Mouse (Mus musculus): ENCODE results near the gene Gm45208.

Gm45208 gene

GRCm38 (mm10) chrX:7728215-7728921 lies 6.3 kb downstream of the Gm45208 start, which contains the start of gene Praf2:
TSS of gene Praf2 (plus strand) at chrX:7728439.
- DNase-seq = peak; percentile 83

- DNase-seq = no peak
These were observed 6.8 kb downstream of the Gm45208 start for GRCm38 (mm10) chrX:7728922-7729265.

GRCm38 (mm10) chrX:7733571-7734156 lies 11.6 kb downstream of the Gm45208 start:
- peak; percentile 85 for DNase-seq

DNA sequence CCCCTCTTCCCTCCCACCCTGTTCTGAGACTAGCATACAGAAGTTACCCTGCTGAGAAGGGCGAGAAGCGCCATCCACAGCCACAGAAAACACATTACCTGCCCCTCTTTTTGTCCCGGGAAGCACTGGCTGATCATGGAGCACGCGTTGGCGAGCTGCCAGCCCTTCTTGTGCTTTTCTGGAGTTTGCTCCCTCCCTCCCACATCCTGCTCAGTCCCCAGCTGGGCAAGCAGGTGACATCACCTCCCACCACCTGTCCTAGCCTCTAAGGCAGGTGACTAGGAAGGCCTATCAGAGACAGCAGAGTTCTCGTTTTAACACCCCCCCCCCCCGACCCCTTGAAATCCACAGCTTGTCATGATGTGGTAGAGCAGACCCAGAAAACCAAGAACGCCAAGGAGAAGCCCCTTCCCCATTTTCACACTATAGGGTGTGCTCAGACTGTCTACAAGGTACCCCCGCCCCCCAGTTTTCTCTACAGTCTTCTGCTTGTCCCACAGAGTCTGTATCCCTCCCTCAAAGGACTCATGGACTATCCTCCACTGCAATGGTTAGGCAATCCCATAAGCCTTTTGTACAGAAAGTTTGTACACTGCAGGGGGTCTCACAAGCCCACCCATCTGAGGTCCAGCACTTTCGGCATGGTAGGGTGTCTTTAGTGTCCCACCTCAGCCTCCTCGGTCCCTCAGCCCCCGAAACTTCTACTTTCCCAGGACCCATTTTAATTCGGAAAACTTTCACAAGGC lies 17.5 kb downstream of the Gm45208 start:
- peak; percentile 84 for DNase-seq

DNA sequence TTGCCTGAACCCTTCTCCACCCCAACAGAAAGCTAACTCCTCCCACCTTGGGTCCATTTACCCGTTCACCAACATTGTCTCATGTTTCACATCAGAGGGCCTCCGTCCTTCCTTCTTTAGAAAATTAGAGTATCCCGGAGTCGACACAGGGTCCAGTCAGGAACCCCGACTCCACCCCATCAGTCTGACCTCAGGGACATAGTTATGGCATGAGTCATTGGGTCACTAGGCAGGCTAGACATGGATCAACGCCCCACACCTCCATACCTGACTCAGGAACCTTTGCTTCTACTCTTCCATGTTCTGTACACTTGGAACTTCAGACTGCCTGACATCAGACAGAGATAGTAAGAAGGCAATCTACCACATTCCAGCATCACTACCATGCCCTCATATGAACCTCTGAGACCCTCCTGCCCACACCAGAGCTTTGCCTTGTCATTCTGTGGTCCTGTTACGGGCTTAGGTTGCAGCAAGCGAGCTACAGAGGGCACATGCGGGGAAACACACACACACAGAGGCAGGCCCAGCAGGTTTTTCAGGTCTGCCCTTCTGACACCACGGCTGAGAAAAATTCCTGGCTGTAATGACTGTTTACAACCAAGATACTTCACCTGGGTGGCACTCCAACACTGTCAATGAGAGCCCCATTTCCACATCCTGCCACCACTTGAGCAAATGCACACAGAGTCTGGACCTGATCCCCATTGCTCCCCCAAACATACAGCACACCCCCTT lies 18.2 kb downstream of the Gm45208 start:
- peak; percentile 38 for DNase-seq

- DNase-seq = no peak
These were observed 19.1 kb downstream of the Gm45208 start for GRCm38 (mm10) chrX:7741103-7741502.

- DNase-seq = no peak
These were observed 21.4 kb downstream of the Gm45208 start for GRCm38 (mm10) chrX:7743470-7743869.

DNA sequence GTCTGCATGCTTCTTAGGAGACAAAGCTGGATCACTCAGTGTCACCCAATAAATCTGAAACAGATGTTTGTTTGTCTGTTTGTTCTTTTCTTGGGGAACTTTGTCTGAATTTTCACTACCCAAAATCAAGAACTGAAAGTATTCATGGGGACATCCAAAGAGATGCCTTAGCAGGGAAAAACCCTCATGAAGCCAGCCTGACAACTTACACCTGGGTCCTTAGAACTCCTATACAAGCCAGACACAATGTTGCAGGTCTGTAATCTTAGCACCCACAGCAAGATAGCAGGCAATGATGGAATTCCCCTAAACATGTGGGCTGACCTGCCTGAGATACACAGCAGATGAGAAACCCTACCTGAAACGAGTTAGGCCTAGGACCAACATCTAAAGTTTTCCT lies 22.9 kb downstream of the Gm45208 start:
- no peak for DNase-seq

DNA sequence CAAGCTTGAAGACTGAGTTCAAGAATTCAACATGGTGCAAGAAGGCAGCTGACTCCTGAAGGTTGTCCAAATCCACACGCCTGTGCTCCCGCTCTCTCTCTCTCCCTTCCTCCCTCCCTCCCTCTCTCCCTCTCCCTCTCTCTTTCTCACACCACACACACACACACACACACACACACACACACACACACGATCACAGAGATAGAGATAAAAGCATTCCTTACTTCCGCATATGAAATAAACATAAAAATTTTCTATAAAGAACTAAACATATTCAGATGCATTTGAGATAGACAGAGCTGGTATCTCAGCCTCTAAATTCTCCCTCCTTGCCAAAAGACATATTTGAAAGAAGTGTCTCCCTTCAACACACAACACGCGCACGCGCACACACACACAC lies 23.4 kb downstream of the Gm45208 start:
- DNase-seq = no peak

DNA sequence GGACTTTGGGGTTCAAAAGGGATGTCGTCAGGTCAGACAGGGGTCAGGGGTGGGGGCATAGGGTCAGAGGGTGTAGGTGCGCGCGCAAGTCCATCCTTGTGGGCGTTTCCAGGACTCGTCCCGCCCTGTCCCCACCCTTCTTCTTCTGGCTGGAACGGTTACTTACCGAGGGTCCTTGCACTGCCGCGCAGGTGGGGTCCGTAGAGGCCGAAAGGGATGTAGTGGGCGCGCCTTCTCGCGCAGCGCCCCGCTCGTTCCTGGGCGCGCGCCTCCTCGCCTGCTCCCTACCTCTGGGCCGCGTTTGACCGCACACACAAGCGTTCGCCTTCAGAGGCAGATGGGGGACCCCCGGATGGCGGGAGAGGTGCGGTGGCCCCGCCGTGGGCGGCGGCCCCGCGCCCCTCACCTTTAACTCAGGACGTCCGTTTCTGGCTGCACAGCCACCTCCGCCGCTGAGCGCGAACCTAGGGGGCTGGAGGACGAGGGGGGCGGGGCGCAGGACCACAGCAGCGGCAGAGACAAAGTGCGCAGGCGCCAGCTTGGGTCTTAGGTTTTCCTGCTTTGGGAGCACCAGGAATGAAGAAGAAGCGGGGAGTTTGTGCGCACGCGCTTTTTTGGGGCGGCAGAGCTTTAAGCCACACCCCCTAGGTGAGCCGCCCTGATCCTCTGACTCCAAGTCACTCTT lies 28.5 kb downstream of the Gm45208 start, which contains the start of gene Ccdc120:
TSS of gene Ccdc120 (minus strand) at position 474 of the 685 bp plus-strand sequence.
- peak; percentile 88 for DNase-seq

DNA sequence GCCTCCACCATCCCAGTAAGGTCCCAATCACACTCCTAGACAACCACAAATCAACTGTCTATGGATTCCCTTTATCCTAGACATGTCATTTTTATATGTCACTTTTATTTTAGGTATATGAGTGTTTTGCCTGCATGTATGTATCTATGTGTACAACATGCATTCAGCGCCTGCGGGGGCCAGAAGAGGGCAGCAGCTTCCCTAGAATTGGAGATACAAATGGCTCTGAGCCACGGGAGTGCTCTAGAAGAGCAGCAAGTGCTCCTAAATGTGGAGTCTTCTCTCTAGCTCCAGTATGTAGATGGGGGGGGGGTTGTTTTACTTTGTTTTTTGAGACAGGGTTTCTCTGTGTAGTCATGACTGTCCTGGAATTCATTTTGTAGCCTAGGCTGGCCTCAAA lies 31.6 kb downstream of the Gm45208 start:
- DNase-seq = peak; percentile 50

GRCm38 (mm10) chrX:7762137-7762920 lies 40.3 kb downstream of the Gm45208 start, which contains the start of gene Tfe3:
TSS of gene Tfe3 (plus strand) at chrX:7762560.
- DNase-seq = peak; percentile 95

- no peak for DNase-seq
These were observed 40.8 kb downstream of the Gm45208 start for GRCm38 (mm10) chrX:7762921-7763197.

DNA sequence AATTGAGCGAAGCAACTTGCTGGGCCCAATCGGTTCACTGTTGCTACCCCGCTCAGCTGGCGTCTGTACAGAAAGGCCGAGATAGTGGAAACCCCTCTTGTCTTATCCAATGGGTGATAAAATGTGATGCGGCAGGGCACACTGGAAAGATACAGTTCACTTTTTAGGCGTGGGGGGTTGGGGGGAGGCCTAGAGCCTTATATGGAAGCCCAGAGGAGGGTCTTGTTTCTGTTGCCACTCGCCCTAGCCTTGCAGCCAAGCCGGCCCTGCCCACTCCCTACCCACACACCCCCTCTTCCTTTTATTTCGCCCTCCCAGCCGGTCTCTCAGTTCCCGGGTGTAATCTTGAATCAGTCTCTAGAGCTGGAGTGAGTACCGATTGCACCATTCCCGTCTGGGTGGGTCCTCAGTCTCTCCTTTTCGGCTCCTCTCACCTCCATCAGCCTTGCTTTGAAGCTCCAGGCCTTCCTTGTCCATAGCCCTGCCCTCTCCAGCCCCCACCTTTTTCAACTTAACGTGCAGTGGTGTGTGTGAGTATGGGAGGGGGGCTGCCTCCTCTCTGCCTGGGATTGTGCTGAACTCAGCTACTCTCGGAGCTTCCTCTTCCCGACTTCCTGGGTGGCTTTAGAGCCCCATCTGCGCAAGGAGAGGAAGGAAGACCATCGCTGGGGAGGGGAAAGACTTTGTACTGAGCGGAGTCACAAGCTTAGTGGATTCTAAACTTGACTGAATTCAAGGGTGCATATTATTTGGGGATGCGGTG lies 41.8 kb downstream of the Gm45208 start:
- peak; percentile 50 for DNase-seq

DNA sequence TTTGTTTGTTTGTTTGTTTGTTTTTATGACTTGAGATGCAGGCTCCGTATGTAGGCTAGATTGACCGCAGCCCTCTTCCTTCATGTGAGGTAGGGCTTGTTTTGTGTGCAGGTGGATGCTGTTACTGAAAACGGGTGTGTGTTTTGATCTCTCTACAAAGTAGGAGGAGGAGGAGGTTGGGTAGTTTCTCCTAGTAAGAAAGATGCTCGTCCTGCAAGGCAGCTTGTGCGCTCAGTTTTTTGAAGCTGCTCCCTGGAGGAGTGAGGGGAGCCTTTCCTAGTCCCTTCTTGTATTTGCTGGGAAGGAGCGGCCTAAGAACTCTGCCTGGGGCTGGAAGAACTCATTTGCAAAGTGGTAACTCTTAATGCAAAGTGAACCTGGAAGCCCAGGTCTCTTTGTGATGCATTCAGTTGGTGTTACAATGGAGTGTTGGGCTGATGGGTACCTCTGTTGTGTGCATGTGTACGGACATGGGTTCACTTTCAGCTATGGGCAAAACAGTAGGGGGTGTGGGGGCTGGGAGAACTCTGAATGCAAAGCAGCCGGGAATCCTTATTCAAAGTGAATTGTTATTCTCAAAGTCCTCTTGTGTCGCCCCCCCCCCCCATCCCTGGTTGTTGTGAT lies 42.7 kb downstream of the Gm45208 start:
- no peak for DNase-seq

DNA sequence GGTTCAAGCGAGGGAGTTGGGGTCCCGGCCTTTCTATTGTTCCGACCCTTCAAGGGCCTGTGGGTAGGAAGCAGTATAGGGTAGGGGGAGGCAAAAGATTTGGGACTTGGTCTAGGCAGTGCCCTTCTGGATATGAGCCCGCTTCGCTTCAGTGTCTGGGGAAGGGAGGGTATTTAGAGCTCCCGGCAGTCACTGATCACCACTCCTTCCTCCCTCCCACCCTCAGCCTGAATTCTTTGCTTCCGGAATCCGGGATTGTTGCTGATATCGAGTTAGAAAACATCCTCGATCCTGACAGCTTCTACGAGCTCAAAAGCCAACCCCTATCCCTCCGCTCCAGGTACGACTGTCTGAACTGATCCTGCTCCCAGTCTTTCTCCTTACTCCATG lies 43.2 kb downstream of the Gm45208 start:
- DNase-seq = peak; percentile 16

- DNase-seq = peak; percentile 52
These were observed 43.7 kb downstream of the Gm45208 start for GRCm38 (mm10) chrX:7765764-7766163.

- no peak for DNase-seq
These were observed 47.4 kb downstream of the Gm45208 start for GRCm38 (mm10) chrX:7769302-7770017.

DNA sequence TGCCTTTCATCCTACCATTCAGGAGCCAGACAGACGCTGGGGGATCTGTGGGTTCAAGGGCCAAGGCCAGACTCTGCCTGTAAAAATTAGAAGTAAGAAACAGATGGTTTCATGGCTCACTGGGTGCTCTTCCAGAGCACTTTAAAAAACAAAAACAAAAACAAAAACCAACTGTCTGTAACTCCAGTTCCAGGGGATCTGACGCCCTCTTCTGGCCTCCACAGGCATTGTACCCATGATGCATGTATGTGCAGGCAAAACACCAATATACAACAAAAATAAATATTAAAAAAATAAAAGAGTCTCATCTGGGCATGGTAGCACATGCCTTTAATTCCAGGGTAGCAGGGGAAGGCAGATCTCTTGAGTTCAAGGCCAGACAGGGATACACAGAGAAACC lies 50.7 kb downstream of the Gm45208 start:
- peak; percentile 55 for DNase-seq

All from kidney, postnatal 10 days (tissue).